Mouse (Mus musculus) kidney, embryonic 15.5 days (tissue): Measurements from ENCODE around the gene Psmd13. TPM values are rescaled to one million over a fixed set of nuclear protein-coding genes. Genes with fewer than 3 reads are reported as not detected.

ENCODE experiments used
- ATAC-seq: fragments of 200-750 bp; cut with Nextera tagmentation; replicated peaks from 2 replicates; pipeline ENCODE4 v1.8.0; 2017; ENCODE audit warnings: moderate TSS enrichment; ENCODE audit not compliant: low FRiP score
- H3K27ac ChIP-seq: fragments of 300-500 bp; sonication (generic); 2 replicates; pipeline ENCODE4 v1.5.1; 2015; ENCODE audit warnings: mild to moderate bottlenecking, inconsistent platforms
- H3K27me3 ChIP-seq: fragments of 300-500 bp; sonication (generic); 2 replicates; pipeline ENCODE4 v1.6.1; 2015; ENCODE audit warnings: inconsistent platforms
- H3K36me3 ChIP-seq: fragments of 300-500 bp; sonication (generic); 2 replicates; pipeline ENCODE4 v1.6.1; 2015; ENCODE audit warnings: inconsistent platforms
- H3K4me1 ChIP-seq: fragments of 300-500 bp; sonication (generic); 2 replicates; pipeline ENCODE4 v1.6.1; 2015; ENCODE audit warnings: inconsistent platforms
- H3K4me2 ChIP-seq: fragments of 300-500 bp; sonication (generic); 2 replicates; pipeline ENCODE4 v1.6.1; 2015; ENCODE audit warnings: moderate library complexity, mild to moderate bottlenecking, inconsistent platforms
- H3K4me3 ChIP-seq: fragments of 300-500 bp; sonication (generic); replicated peaks from 2 replicates; pipeline ENCODE4 v1.5.1; 2015; ENCODE audit warnings: mild to moderate bottlenecking, inconsistent platforms
- H3K9ac ChIP-seq: fragments of 300-500 bp; sonication (generic); 2 replicates; pipeline ENCODE4 v1.6.1; 2015; ENCODE audit warnings: mild to moderate bottlenecking, inconsistent platforms
- H3K9me3 ChIP-seq: fragments of 300-500 bp; sonication (generic); replicated peaks from 2 replicates; pipeline ENCODE4 v1.6.1; 2016; ENCODE audit warnings: inconsistent platforms
- WGBS: fragments of 180-500 bp; shearing (Covaris S2); methylation state at CpG from one replicate; pipeline ENCODE4 v1.1.7; 2015; ENCODE audit warnings: mixed read lengths; 5-methylcytosine and 5-hydroxymethylcytosine counted together
- polyA plus RNA-seq: library from polyadenylated mRNA; unstranded; fragments of >200 nt; fragmentation: Nextera tagmentation; extraction: Ambion mirVana; gene quantifications from 2 replicates; pipeline ENCODE4 v1.2.1, GENCODE M21; 2015

Gene Psmd13
- polyA plus RNA-seq, 1 experiment from 2014 or later: 241 TPM

GRCm38 (mm10) chr7:140941222-140942051, 59.7 kb downstream of the Psmd13 start, which contains the start of gene Pgghg:
Gene Pgghg (plus strand): TSS chr7:140941391.
- Histone ChIP-seq H3K4me3 (peak within 1 kb of the TSS; percentile 62), H3K9ac (peak within 1 kb of the TSS; percentile 70), H3K9me3 (no peaks in the 10 kb centered on the region), H3K4me2 (peak within 1 kb of the TSS; percentile 71), H3K27me3 (peaks cover 11% of the 10 kb centered on the region; the same call in 1 of the 2 replicates), H3K36me3 (peaks cover 19% of the 10 kb centered on the region), H3K4me1 (peaks cover 34% of the 10 kb centered on the region), H3K27ac (peak within 1 kb of the TSS; percentile 95)
- WGBS: 3% methylated on average over 33 of the region's 33 CpGs
- ATAC-seq: peak; percentile 88

DNA sequence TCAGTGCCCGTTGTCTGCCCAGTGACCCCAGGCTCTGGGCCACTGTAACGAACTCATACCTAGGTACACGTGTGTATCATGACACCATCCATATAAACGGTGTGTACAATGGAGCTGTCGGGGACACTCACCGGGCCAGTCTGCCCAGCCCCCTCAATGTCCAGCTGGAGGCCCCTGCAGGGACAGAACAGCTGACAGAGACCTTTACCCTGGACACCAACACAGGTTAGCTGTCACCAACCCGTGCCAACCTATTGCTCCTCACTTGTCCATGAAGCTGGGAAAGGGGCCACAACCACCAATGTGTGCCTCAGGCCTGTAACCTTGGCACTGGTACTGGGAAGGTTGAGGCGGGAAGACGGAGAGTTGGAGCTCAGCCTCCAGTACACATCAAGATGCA, 60.6 kb downstream of the Psmd13 start:
- Histone ChIP-seq H3K27me3 (0 out of 2 replicates have a peak, but pooled peaks cover 4% of the 10 kb centered on the region), H3K9me3 (no peaks in the 10 kb centered on the region), H3K4me2 (peak overlapping the region; percentile 71), H3K4me3 (peak overlapping the region; percentile 62), H3K4me1 (peaks cover 34% of the 10 kb centered on the region), H3K36me3 (peaks cover 28% of the 10 kb centered on the region), H3K27ac (peak overlapping the region; percentile 95), H3K9ac (peak overlapping the region; percentile 70)
- 45% methylated on average over 9 of the region's 9 CpGs for WGBS
- no peak for ATAC-seq

DNA sequence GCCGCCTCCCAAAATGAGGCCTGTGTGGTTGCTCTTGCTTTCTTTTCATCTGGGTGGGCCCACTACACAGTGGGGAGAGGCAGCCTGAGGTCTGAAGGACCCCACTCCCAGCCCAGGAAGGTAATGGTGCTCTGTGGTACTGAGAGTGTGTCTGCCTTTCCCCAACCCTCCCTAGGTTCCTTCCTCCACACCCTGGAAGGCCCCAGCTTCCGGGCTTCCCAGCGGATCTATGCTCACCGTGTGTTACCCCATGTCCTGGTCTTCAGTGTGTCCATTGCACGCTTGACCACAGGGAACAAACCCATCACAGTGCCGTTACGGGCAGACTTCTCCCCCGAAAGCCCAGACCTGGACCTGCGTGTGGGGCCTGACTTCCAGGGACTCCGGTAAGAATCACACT, 61.0 kb downstream of the Psmd13 start:
- Histone ChIP-seq H3K27me3 (0 out of 2 replicates have a peak, but pooled peaks cover 2% of the 10 kb centered on the region), H3K4me2 (0 out of 2 replicates have a peak overlapping the region, but pooled peaks have one; percentile 71), H3K9ac (peak overlapping the region; percentile 70), H3K9me3 (no peaks in the 10 kb centered on the region), H3K27ac (peak overlapping the region; percentile 95; the same call in 1 of the 2 replicates), H3K4me3 (0 out of 2 replicates have a peak overlapping the region, but pooled peaks have one; percentile 62), H3K36me3 (peaks cover 33% of the 10 kb centered on the region), H3K4me1 (peaks cover 34% of the 10 kb centered on the region)
- ATAC-seq: no peak
- WGBS: 90% methylated on average over 10 of the region's 10 CpGs

DNA sequence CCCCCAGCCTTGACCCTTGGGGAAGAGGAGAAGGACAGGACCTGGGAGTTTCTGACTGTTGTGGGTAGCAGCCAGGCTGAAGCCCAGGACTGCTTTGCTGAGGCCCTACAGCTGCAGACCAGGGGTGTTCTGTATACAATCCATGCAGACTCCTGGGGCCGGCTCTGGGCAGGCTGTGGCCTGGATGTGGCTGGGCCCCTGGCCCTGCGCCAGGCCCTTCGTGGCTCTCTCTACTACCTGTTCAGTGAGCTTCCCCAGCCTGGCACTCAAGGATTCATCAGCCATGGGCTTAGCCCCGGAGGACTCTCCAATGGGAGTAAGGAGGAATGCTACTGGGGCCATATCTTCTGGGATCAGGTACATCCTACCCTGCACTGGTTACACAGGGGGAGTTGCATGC, 61.6 kb downstream of the Psmd13 start:
- H3K4me2 ChIP-seq: no peak overlapping the region
- WGBS: 77% methylated on average over 4 of the region's 4 CpGs
- no peak overlapping the region for H3K9ac ChIP-seq

GRCm38 (mm10) chr7:140944236-140944635, 62.5 kb downstream of the Psmd13 start:
- WGBS: 88% methylated on average over 7 of the region's 7 CpGs
- Histone ChIP-seq H3K4me2 (no peak overlapping the region), H3K4me1 (peaks cover 31% of the 10 kb centered on the region), H3K4me3 (no peak overlapping the region), H3K9me3 (no peaks in the 10 kb centered on the region), H3K27me3 (no peaks in the 10 kb centered on the region), H3K27ac (no peak overlapping the region), H3K9ac (no peak overlapping the region), H3K36me3 (peaks cover 47% of the 10 kb centered on the region)
- no peak for ATAC-seq

More for the DNA sequence above, 61.6 kb downstream of the Psmd13 start:
- no peaks in the 10 kb centered on the region for H3K9me3 ChIP-seq
- H3K4me1 ChIP-seq: peaks cover 34% of the 10 kb centered on the region
- ATAC-seq: no peak
- H3K27ac ChIP-seq: no peak overlapping the region
- H3K36me3 ChIP-seq: peaks cover 39% of the 10 kb centered on the region
- H3K27me3 ChIP-seq: no peaks in the 10 kb centered on the region
- no peak overlapping the region for H3K4me3 ChIP-seq

DNA sequence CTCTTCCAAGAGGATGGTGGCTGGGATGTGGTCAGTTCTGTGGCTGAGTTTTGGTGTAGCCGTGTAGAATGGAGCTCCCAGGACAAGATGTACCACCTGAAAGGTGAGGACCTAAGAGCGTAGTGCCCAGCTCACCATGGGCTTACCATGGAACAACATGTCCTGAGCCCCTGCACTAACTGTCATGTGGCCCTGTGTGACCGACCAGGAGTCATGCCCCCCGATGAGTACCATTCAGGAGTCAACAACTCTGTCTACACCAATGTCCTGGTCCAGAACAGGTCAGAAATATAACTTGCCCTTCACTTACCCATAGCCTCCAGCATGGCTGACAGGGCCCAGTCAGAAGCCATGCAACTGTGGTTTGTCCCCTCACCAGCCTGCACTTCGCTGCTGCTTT, 63.5 kb downstream of the Psmd13 start:
- H3K36me3 ChIP-seq: peaks cover 55% of the 10 kb centered on the region

DNA sequence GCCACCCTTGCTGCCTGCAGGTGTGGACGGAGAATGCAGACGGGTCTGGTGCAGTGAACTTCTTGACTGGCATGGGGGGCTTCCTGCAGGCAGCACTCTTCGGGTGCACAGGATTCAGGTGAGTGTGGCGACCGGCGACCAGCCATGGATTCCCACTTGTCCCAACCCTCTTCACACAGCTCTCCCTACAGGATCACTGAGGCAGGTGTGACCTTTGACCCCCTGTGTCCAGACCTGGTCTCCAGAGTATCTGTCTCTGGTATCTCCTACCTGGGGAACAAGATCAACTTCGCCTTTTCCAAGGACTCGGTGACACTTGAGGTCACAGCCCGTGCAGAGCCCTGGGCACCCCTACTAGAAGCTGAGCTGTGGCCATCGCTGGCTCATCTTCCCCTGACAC, 64.5 kb downstream of the Psmd13 start:
- Histone ChIP-seq H3K9me3 (no peaks in the 10 kb centered on the region), H3K4me2 (no peak overlapping the region), H3K27ac (no peak overlapping the region), H3K27me3 (no peaks in the 10 kb centered on the region), H3K4me3 (no peak overlapping the region), H3K9ac (no peak overlapping the region), H3K4me1 (peaks cover 28% of the 10 kb centered on the region), H3K36me3 (peaks cover 55% of the 10 kb centered on the region)
- WGBS: 91% methylated on average over 10 of the region's 10 CpGs
- ATAC-seq: no peak

More for the DNA sequence above, 63.5 kb downstream of the Psmd13 start:
- 91% methylated on average over 5 of the region's 5 CpGs for WGBS
- H3K27me3 ChIP-seq: no peaks in the 10 kb centered on the region
- no peaks in the 10 kb centered on the region for H3K9me3 ChIP-seq
- ATAC-seq: no peak
- no peak overlapping the region for H3K27ac ChIP-seq
- no peak overlapping the region for H3K4me3 ChIP-seq
- H3K9ac ChIP-seq: no peak overlapping the region
- peaks cover 26% of the 10 kb centered on the region for H3K4me1 ChIP-seq
- no peak overlapping the region for H3K4me2 ChIP-seq

DNA sequence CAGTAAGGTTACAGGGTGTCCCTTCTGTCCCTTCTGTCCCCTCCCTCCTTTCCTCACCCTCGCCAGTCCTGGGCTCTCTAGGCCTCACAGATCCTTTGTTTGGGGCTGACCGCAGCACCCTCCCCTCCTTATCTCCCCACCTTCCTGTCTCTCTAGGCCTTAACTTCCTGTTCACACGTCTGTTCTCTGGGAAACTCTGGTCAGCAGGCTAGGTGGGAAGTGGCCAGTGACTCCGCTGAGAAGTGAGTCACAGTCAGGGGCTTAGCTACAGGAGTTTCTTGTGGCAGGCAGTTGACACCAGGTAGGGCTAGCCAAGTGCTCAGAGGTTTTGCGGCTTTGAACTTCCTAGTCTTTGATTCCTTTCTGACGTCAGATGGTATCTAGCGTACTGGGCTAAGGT, 65.2 kb downstream of the Psmd13 start:
- H3K4me1 ChIP-seq: peaks cover 33% of the 10 kb centered on the region
- H3K9me3 ChIP-seq: no peaks in the 10 kb centered on the region
- H3K36me3 ChIP-seq: peaks cover 55% of the 10 kb centered on the region
- WGBS: 54% methylated on average over 7 of the region's 7 CpGs
- no peak overlapping the region for H3K4me2 ChIP-seq
- ATAC-seq: no peak
- no peaks in the 10 kb centered on the region for H3K27me3 ChIP-seq
- H3K27ac ChIP-seq: 0 out of 2 replicates have a peak overlapping the region, but pooled peaks have one; percentile 42
- no peak overlapping the region for H3K4me3 ChIP-seq
- peak overlapping the region; percentile 3; the same call in 1 of the 2 replicates for H3K9ac ChIP-seq

DNA sequence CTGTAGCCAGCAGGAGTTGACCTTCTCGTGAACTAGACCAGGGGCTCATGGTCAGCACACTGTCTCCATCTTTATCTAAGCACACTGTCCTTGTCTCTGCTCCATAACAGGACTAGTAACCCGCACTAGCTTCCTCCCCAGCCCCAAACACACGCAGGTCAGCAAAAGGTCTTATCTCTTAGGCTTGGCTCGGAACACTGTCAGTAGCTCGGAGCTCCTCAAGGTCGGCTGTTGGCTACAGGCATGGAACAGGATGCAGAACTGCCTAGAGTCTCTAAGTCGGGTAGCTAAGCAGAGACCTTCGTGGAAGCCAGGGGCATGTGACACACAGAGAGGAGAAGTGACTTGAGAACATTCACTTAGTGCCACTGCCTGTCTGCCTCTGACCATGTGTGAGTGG, 66.4 kb downstream of the Psmd13 start:
- Histone ChIP-seq H3K4me1 (peaks cover 34% of the 10 kb centered on the region), H3K9ac (no peak overlapping the region), H3K4me3 (no peak overlapping the region), H3K4me2 (no peak overlapping the region), H3K36me3 (peaks cover 63% of the 10 kb centered on the region), H3K27ac (no peak overlapping the region), H3K27me3 (no peaks in the 10 kb centered on the region), H3K9me3 (no peaks in the 10 kb centered on the region)
- 86% methylated on average over 8 of the region's 8 CpGs for WGBS
- ATAC-seq: no peak

Other genes starting within 250 kb of the Psmd13 start
- not detected in 2 replicates for gene Olfr53, start 235.5 kb upstream of the Psmd13 start, polyA plus RNA-seq
- gene Olfr539, start 222.0 kb upstream of the Psmd13 start, polyA plus RNA-seq: not detected in 2 replicates
- gene Olfr45, start 200.0 kb upstream of the Psmd13 start, polyA plus RNA-seq: not detected in 2 replicates
- gene Olfr541, start 184.7 kb upstream of the Psmd13 start, polyA plus RNA-seq: not detected in 2 replicates
- 0.42 and 0.49 TPM in 2 replicates for gene Cyp2e1, start 118.2 kb upstream of the Psmd13 start, polyA plus RNA-seq
- 0.10 and 0.22 TPM in 2 replicates for gene Syce1, start 94.1 kb upstream of the Psmd13 start, polyA plus RNA-seq
- 1.7 and 1.8 TPM in 2 replicates for gene Zfp941, start 59.8 kb upstream of the Psmd13 start, polyA plus RNA-seq
- 0.62 and 0.82 TPM in 2 replicates for gene Urah, start 47.0 kb upstream of the Psmd13 start, polyA plus RNA-seq
- not detected in 2 replicates for gene Scgb1c1, start 36.4 kb upstream of the Psmd13 start, polyA plus RNA-seq
- 0.12 TPM in 1 of 2 replicates, not detected in the other for gene Odf3, start 34.2 kb upstream of the Psmd13 start, polyA plus RNA-seq
- gene Gm45785, start 25.6 kb upstream of the Psmd13 start, polyA plus RNA-seq: not detected in 2 replicates
- 54.8 and 59.7 TPM in 2 replicates for gene Ric8a, start 25.0 kb upstream of the Psmd13 start, polyA plus RNA-seq
- gene Bet1l, start 24.4 kb upstream of the Psmd13 start, polyA plus RNA-seq: 35.9 and 37.2 TPM in 2 replicates
- gene Sirt3, start 341 bp downstream of the Psmd13 start, polyA plus RNA-seq: 32.5 and 36.3 TPM in 2 replicates
- gene Cox8b, start 18.5 kb downstream of the Psmd13 start, polyA plus RNA-seq: 3.9 and 4.8 TPM in 2 replicates
- 1.1 and 1.2 TPM in 2 replicates for gene Nlrp6, start 38.9 kb downstream of the Psmd13 start, polyA plus RNA-seq
- gene Pgghg, start 59.4 kb downstream of the Psmd13 start, polyA plus RNA-seq: 19.5 and 23.5 TPM in 2 replicates
- 4.3 and 21.7 TPM in 2 replicates for gene Ifitm5, start 68.3 kb downstream of the Psmd13 start, polyA plus RNA-seq
- 0.39 TPM in 1 of 2 replicates, not detected in the other for gene Gm45717, start 74.0 kb downstream of the Psmd13 start, polyA plus RNA-seq
- gene Ifitm2, start 74.0 kb downstream of the Psmd13 start, polyA plus RNA-seq: 897 and 954 TPM in 2 replicates
- 55.2 and 59.7 TPM in 2 replicates for gene Ifitm1, start 85.3 kb downstream of the Psmd13 start, polyA plus RNA-seq
- gene Ifitm3, start 128.8 kb downstream of the Psmd13 start, polyA plus RNA-seq: 187 and 205 TPM in 2 replicates
- 1.3 and 2.2 TPM in 2 replicates for gene Ifitm6, start 136.0 kb downstream of the Psmd13 start, polyA plus RNA-seq
- gene Gm17387, start 147.2 kb downstream of the Psmd13 start, polyA plus RNA-seq: not detected in 2 replicates
- 12.4 and 15.4 TPM in 2 replicates for gene B4galnt4, start 179.1 kb downstream of the Psmd13 start, polyA plus RNA-seq
- gene Pkp3, start 196.2 kb downstream of the Psmd13 start, polyA plus RNA-seq: 7.8 and 7.9 TPM in 2 replicates
- 20.8 and 24.7 TPM in 2 replicates for gene Sigirr, start 218.6 kb downstream of the Psmd13 start, polyA plus RNA-seq
- 6.0 TPM in 2 replicates for gene Ano9, start 235.8 kb downstream of the Psmd13 start, polyA plus RNA-seq
- gene Ptdss2, start 240.4 kb downstream of the Psmd13 start, polyA plus RNA-seq: 79.9 and 83.4 TPM in 2 replicates